Mouse (Mus musculus) lung, adult 2 months (tissue): ENCODE results near the gene Polr1a.
"Not testable (repeated sequence)": the region's sequence is repeated elsewhere in the genome, so short reads cannot be mapped to it uniquely, and the experiment has no call there.

Experiments
- CTCF ChIP-seq: fragments of 200-500 bp; IDR thresholded peaks from 2 replicates; pipeline ENCODE4 v1.5.1; 2011; ENCODE audit warnings: mild to moderate bottlenecking, low read length, control low read depth; ENCODE audit not compliant: insufficient read depth
- POLR2A ChIP-seq: fragments of 200-500 bp; IDR thresholded peaks from 2 replicates; pipeline ENCODE4 v1.6.1; 2011; ENCODE audit warnings: low read depth, mild to moderate bottlenecking, control low read depth, low read length, borderline replicate concordance; ENCODE audit errors: extremely low read depth

- not testable (repeated sequence) for TF ChIP-seq POLR2A, CTCF
These were observed 16.4 kb downstream of the Polr1a start for GRCm38 (mm10) chr6:71925233-71925632.
